Mouse (Mus musculus): Measurements from ENCODE around the gene Pi4ka.

GRCm38 (mm10) chr16:17345813-17346155, 60.3 kb downstream of the Pi4ka start:
- no peak for TF ChIP-seq CTCF (conservative IDR thresholded peaks at IDR 0.05; ENCODE audit: low read length)
- TF ChIP-seq POU5F1 (IDR thresholded peaks at IDR 0.05; ENCODE audit: borderline replicate concordance, low read length), result no peak
- TF ChIP-seq NANOG (IDR thresholded peaks at IDR 0.05; ENCODE audit: borderline replicate concordance, low read length), result no peak

Data from E14TG2a.4 (cell line).